Mouse (Mus musculus) left cerebral cortex, adult 18-20 months (tissue): ENCODE measurements around the gene Pitpnm2. TPM values are rescaled to one million over a fixed set of nuclear protein-coding genes. Genes with fewer than 3 reads are reported as not detected.

Source experiments
- DNase-seq, 2 experiments: peaks; one replicate each; pipeline ENCODE4 v3.0.0; 2021 to 2022; ENCODE audit warnings: low spot score in 2 of 2, mixed read lengths in 1 of 2
- total RNA-seq, 2 experiments: library from RNA; stranded (reverse); gene quantifications; 2 replicates each; pipeline ENCODE4 v1.2.3; 2021

The Pitpnm2 gene
- total RNA-seq, 2 experiments from 2014 or later, result 259 to 274 TPM

DNA sequence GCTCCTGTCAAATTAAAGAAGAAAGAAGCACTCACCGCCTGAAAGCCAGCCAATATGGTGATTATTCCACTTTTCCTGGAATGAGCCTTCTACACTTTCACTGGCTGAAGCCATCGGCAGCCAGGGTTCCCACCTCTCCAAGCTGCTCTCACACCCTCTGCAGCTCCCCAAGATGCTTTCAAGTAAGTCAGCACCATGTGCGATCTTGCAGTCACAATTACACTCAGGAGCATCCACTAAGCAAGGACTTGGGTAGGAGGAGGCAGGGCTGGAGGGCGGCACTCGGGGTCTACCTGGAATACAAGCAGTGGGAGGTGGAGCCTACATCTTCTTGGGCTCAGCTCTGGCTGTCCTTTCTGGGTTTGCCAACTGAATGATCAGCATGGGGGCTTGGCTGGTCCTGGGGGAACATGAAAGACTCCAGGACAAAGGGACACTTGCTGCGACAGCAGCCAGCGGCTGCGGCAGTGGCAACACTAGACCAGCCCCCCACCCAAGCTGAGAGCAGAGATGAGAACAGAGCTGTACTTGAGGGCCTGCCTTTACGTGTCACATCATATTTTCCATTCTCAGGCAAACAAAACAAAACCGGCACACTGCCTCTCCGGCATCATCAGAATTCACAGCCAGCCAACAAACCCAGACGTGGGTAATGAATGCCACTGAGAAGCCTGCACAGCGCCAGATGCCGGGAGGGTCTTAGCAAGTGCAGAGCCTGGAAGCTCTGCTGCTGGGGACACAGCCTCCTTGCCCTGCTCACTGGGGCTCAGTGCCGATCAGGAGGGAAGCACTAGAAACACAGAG is 64.5 kb downstream of the Pitpnm2 start:
- DNase-seq, result no peak

GRCm38 (mm10) chr5:124184191-124184590 is 65.4 kb downstream of the Pitpnm2 start:
- no peak for DNase-seq

DNA sequence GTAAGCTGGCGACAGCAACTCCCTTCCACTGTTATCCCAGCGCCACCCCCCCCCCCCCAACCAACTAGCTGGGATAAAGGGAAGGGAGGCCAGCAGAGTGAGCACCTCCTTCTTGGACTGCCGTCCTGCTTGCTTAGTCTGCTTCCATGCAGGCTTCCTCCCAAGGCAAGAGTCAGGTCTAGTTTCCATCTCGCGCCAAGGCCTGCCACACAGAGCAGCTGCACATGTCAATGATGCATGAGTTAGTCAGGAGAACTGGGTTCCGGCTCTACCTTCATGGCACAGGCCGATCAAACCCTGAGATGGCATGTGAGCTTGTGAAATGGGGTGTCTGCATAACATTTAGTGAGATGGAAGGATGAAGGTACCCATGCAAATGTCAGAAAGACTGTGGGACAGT is 66.9 kb downstream of the Pitpnm2 start:
- no peak for DNase-seq

DNA sequence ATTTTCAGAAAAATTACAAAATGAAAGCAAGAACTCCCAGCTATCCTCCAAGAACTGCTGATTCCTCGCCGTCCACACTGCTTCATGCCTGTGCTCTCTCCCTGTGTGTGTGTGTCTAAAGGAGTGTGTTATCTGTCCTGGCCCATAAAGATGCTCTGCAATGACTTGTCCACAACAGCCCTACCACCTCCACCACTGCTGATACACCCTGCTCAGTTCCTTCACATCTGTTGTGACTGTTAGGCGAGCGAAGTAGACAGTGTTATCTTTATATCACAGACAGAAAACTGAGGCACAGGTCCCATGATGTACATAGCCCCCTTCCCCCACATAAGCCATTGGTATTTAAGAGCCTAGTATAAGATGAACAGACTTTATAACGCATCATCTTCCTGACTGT is 67.5 kb downstream of the Pitpnm2 start:
- DNase-seq, result no peak

DNA sequence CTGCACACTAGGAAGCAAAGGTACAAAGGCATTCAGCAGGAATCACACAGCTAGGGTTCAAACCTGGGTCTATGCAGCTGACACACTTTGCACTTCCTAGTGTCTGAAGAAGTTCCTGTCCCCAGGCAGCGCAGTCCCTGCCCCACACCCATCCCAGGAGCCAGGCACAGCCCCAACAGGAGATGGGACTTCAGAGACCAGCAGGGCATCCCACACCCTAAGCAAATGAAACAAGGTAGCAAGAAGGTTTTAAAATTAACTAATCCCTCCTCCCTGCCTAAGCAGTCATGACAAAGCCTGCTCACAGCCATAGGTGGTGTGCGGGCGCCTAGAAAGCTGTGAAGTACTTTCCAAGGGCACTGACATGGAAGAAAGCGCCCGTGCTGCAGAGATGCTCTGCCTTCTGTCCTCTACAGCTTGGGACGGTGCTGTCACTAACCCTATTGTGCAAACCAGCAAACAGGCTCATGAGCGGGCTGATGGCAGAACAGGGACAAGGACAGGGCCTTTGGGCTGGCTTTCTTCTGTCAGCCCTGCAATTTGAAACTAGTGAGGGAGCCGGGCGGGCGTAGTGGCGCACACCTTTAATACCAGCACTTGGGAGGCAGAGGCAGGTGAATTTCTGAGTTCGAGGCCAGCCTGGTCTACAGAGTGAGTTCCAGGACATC is 68.9 kb downstream of the Pitpnm2 start:
- no peak for DNase-seq

DNA sequence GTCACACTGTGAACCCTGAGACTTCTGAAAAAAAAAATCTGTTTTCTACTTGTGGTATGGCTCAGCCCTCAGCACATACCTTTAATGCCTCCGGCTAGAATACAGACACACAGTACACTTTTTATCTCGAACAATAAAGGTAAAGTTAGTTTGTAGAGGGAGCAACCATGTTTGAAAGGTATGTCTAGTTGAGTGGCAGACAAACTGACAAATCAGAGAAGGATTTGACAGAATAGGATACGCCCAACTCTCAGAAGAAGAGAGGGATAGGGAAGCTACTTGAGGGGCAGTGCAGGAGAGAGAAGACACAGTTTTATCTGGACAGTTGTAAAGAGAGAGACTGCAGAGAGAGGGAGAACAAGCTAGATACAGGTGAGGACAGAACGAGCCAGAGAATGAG is 70.1 kb downstream of the Pitpnm2 start:
- no peak for DNase-seq

- DNase-seq, result no peak
Observed at GRCm38 (mm10) chr5:124176726-124177132, 72.8 kb downstream of the Pitpnm2 start.

- DNase-seq, result no peak
Observed at GRCm38 (mm10) chr5:124175138-124175537, 74.4 kb downstream of the Pitpnm2 start.

- peak; percentile 79 to 87 for DNase-seq
Observed at GRCm38 (mm10) chr5:124173012-124173985, 76.3 kb downstream of the Pitpnm2 start.

GRCm38 (mm10) chr5:124172246-124172645 is 77.3 kb downstream of the Pitpnm2 start:
- no peak for DNase-seq

DNA sequence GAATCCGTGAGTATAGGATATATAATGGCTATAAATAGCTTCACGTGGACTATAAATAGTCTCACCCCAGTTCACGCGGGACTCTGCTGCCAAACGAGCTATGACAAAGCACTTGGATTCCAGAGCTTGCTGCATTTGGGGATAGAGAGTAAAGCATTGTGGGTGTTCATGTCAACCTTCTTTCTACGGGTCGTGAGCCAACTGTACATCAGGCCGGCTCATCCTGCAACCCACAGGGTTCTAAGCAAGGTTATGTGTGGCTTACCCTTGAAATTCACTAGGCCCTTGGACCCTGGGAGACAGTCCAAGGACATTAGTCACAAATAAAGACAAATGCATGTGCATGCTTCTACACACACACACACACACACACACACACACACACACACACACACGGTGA is 77.8 kb downstream of the Pitpnm2 start:
- no peak for DNase-seq

DNA sequence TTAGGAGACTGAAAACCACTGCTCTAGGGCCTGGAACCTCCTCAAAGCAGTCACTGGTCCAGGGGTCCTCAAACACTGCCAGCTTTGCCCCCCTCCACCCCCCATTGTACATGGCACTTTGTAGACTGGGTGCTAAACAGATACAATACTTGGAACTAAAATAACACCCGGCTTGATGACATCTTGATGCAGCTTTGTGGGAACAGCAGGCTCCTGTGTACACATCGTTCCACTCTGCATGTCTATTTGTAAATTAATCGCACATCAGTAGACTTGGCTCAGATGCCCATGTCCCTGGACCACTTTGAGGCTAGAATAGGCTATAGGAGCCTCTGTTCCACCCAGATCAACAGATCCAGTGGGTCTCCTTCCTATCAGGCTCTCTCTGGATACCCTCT is 80.3 kb downstream of the Pitpnm2 start:
- no peak for DNase-seq

DNA sequence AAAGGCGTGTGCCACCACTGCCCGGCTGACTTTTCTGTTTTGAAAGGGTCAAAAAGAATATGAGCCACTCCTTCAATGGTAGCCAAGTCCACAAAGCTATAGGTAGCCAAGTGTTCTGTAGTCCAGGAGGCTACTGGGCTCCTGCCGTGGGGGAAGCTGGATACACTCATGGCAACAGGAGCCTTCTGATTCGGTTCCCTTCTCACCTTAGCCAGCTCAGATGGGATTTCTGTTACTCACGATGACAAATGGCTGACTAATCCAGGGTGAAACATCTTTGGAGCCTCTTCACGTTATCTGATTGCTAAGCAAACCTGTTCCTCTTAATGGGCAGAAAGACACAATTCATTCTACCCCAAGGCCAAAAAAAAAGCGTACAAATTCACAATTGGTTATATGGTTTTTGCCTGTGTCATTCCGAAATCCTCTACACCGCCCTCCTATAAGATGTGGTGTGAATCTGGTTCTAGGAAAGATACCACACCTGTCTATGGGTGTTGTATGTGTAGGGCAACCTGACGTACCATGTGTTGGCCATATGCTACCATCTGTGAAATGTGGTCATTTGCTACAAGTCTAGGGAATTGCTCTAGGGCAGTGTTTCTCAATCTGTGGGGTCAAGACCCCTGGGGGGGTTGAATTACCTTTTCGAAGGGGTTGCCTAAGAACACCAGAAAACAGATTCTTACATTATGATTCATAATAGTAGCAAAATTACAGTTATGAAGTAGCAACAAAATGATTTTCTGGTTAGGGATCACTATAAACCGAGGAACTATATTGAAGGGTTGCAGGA is 80.9 kb downstream of the Pitpnm2 start:
- DNase-seq, result no peak

- no peak for DNase-seq
Observed at GRCm38 (mm10) chr5:124167621-124168020, 81.9 kb downstream of the Pitpnm2 start.

- no peak for DNase-seq
Observed at GRCm38 (mm10) chr5:124166741-124167140, 82.8 kb downstream of the Pitpnm2 start.

DNA sequence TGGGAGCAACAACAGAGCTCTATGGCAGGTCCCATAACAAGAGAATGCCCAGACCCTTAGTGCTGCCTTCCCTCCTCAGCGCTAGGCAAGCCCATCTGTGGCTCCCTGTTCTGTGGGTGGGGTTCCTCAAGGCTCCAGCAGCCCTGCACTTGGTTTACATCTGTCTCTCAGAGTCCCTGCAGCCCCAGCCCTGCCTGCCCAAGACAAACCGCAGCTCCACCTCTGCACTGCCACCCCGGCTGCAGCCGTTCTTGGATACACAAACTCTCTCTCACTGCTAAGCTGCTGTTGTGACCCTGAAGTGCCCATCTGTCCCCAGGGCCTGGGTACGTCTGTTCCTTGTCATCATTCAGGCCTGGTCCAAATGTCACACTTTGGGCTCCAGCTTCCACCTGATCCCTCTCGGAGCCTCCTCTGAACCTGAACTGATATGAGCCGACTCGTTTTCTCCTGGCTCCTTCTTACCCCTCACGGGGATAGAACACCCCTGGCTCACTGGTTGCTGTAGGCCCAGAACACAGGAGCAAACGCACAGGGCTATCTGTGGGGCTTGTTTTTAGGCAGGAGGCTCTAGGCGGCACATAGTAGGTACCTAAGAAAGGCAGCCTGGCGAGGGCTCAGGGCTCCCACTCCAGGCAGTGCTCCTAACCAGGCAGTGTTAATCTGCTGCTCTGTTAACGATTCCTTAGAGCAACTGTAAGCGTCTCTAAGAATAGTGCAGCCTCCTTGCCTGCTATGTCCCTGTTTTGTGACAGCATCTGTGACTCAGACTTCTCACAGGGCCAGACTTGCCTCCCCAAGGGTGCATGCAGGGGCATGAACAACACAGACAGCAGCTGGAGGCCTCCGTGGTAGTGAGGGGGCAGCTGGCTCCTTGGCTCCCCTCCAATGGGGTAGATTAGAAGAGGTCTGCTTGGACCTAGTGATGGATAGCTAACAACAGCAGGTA is 83.7 kb downstream of the Pitpnm2 start:
- DNase-seq, result peak; percentile 55 to 70

DNA sequence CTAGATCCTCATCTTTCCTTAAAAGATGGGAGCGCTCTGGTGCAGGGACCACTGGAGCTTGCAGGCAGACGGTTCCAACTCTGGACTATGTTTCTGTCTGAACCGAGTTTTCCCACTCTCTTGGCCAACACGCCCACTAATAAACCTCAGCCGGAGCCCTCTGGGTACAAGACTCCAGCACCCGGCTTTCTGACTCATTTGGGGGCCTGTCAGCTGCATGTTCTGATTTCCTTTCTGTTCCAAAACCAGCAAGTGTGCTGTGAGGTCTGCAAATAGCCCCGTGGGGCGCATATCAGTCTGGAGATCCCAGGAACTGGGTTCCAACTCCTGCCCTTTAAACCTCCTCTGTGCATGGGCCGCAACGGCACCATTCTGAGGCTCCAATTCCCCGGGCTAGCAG is 86.1 kb downstream of the Pitpnm2 start:
- DNase-seq, result no peak

DNA sequence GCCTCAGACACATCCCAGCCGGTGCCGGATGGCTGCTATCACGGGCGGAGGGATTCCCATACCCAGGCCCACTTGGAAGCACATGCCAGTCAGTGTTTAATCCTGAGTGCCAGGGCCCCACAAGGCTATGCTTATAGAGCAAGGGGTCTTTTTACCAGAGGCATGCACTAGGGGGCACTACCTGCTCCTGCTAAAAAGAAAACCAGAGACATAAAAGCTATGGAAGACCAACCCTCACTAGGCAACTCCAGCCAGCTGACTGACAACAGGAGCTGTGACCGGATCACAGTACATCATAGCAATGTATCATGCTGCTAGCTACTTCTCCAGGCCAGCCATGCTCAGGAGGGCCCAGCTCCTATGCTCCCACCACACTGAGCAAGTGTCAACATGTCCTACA is 87.0 kb downstream of the Pitpnm2 start:
- peak in 1 of 2 experiments; percentile 62 for DNase-seq

DNA sequence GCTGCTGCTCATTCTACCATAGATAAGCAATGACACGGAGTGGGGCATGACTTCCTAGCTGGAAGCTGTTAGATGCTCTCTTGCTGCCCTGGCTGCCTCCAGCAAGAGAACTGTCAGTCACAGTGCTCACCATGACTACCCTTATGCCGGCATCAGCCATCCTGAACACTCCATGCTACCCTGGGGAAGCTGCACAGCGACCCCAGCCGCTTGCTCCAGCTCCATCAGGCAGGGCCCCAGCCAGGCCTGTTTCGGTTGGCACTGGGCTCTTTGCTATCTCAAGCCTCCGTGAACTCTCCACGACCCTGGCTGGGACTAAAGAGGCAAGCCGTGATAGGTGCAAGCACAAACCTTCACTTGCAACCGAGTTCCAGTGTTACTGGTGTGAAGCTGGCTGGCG is 87.7 kb downstream of the Pitpnm2 start:
- no peak for DNase-seq

- DNase-seq, result no peak
Observed at GRCm38 (mm10) chr5:124159453-124159852, 90.1 kb downstream of the Pitpnm2 start.
